Comparison of ENCODE assay signal across 19 mouse cellular contexts in the genomic region with DNA sequence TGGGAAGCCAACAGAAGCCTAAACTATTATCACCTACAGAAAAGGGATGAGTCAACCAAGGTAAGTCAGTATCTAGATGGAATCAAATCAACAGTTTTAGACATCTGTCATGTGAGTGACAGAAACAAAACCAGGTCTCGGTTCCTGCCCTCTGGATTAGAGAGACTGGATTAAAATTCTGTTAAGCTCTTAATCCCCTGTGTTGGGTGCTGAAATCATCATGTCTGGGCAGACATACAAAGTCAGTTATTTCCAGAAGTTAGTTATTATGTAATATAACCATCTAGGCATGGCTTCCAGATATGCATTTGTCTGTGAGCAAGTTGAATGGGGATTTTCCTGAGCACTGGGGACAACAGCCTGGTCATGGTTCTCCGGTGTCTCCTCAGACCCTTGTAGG. TPM values are rescaled to one million over a fixed set of nuclear protein-coding genes. Genes with fewer than 3 reads are reported as not detected.
"Had no signal": no experiment of that assay in that cellular context is flagged by ENCODE, and none has a peak within 500 bp of the region (broad histone marks: within the 10 kb centered on the region; RNA-seq: fewer than 3 reads in every experiment).

No protein-coding gene starts in this region.

- H3K4me2 ChIP-seq: liver, embryonic 12.5 days; lung, embryonic 15.5 days; midbrain, embryonic 11.5 days; midbrain, embryonic 13.5 days; midbrain, embryonic 15.5 days; neural tube, embryonic 12.5 days had no signal

- H3K27me3 ChIP-seq: lung, embryonic 15.5 days; midbrain, embryonic 13.5 days; midbrain, embryonic 15.5 days; neural tube, embryonic 12.5 days had no signal

- H3K9ac ChIP-seq: liver, embryonic 12.5 days; liver, embryonic 14.5 days; lung, embryonic 15.5 days; midbrain, embryonic 13.5 days; midbrain, embryonic 15.5 days; neural tube, embryonic 12.5 days had no signal

- H3K4me1 ChIP-seq: midbrain, embryonic 13.5 days; midbrain, embryonic 15.5 days; neural tube, embryonic 12.5 days had no signal

- DNase-seq: lung, adult 2 months; lung, postnatal 14 days; lung, postnatal 36 days; right cerebral cortex, postnatal 14 days; thymus, postnatal 14 days; thymus, postnatal 4 days had no signal

- H3K27ac ChIP-seq: liver, embryonic 12.5 days; liver, embryonic 14.5 days; macrophage; midbrain, embryonic 13.5 days; midbrain, embryonic 15.5 days; neural tube, embryonic 12.5 days had no signal

- H3K4me3 ChIP-seq: liver, embryonic 12.5 days; lung, embryonic 15.5 days; megakaryocyte, embryonic 14.5 days; midbrain, embryonic 13.5 days; midbrain, embryonic 15.5 days; neural tube, embryonic 12.5 days had no signal

- H3K9me3 ChIP-seq: liver, embryonic 12.5 days; lung, embryonic 15.5 days; megakaryocyte, embryonic 14.5 days; midbrain, embryonic 13.5 days; midbrain, embryonic 15.5 days; neural tube, embryonic 12.5 days had no signal

- ATAC-seq: liver, embryonic 12.5 days; lung, postnatal 0 days; midbrain, embryonic 13.5 days; midbrain, embryonic 15.5 days had no signal

- H3K36me3 ChIP-seq: liver, embryonic 12.5 days; lung, embryonic 15.5 days; midbrain, embryonic 13.5 days; midbrain, embryonic 15.5 days; neural tube, embryonic 12.5 days had no signal

RNA-seq across cellular contexts. Expression of a gene that starts 33.0 kb away (rescaled TPM):
- total RNA-seq: megakaryocyte progenitor cell, adult 5-6 weeks; neutrophil, adult 5-6 weeks had no signal
- polyA plus RNA-seq: macrophage had no signal

RNA-seq across cellular contexts. Expression of a gene that starts 42.2 kb away (rescaled TPM):
- total RNA-seq: megakaryocyte progenitor cell, adult 5-6 weeks; monocyte, adult 5-6 weeks; neutrophil, adult 5-6 weeks had no signal
- polyA plus RNA-seq: macrophage had no signal
